Mouse (Mus musculus) olfactory bulb, adult 2 months (tissue): ENCODE measurements around the gene H2-DMa. TPM values are rescaled to one million over a fixed set of nuclear protein-coding genes. Genes with fewer than 3 reads are reported as not detected.

ENCODE experiments used
- H3K27ac ChIP-seq: fragments of 200-500 bp; 2 replicates; pipeline ENCODE4 v1.5.1; 2012; ENCODE audit warnings: low read depth, low read length; ENCODE audit not compliant: insufficient read depth
- H3K4me1 ChIP-seq: fragments of 200-500 bp; 2 replicates; pipeline ENCODE4 v1.6.1; 2012; ENCODE audit warnings: low read length; ENCODE audit not compliant: control insufficient read depth, insufficient read depth
- H3K4me3 ChIP-seq: fragments of 200-500 bp; 2 replicates; pipeline ENCODE4 v1.5.1; 2012; ENCODE audit warnings: mild to moderate bottlenecking, low read depth, low read length, moderate library complexity; ENCODE audit not compliant: insufficient read depth
- CTCF ChIP-seq: fragments of 200-500 bp; IDR thresholded peaks from 2 replicates; pipeline ENCODE4 v1.5.1; 2012; ENCODE audit warnings: low read depth, mild to moderate bottlenecking, low read length, moderate library complexity; ENCODE audit not compliant: insufficient read depth
- POLR2A ChIP-seq: fragments of 200-500 bp; IDR thresholded peaks from 2 replicates; pipeline ENCODE4 v1.6.1; 2012; ENCODE audit warnings: mild to moderate bottlenecking, low read depth, low read length, moderate library complexity; ENCODE audit not compliant: insufficient read depth
- WGBS: fragments of 180-500 bp; shearing (Covaris S2); methylation state at CpG from one replicate; pipeline ENCODE4 v1.1.7; 2018; 5-methylcytosine and 5-hydroxymethylcytosine counted together
- polyA plus RNA-seq: library from polyadenylated mRNA; stranded (reverse); fragments of >200 nt; gene quantifications from 2 replicates; pipeline ENCODE4 v1.2.4, GENCODE M21; 2012; ENCODE audit warnings: low replicate concordance; ENCODE audit not compliant: missing spikeins, insufficient read depth, insufficient read length

Gene H2-DMa
- polyA plus RNA-seq, 1 experiment = not detected

DNA sequence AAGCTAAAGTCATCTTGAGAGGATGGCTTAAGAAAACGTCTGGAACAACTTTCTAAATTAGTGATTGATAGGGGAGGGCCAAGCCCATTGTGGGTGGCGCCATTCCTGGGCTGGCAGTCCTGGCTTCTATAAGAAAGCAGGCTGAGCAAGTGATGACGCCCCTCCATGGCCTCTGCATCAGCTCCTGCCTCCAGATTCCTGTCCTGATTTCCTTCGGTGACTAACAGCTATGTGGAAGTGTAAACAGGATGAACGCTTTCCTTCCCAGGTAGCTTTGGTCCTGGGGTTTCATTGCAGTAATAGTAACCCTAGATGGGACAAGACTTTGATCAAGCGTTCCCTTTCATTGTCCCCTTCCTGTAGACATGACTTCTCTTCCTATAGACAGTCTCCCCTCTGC lies 59.7 kb downstream of the H2-DMa start:
- 63% methylated on average over 6 of the region's 6 CpGs for whole genome bisulfite sequencing
- H3K27ac ChIP-seq = no peak overlapping the region
- TF ChIP-seq POLR2A (no peak), CTCF (no peak)
- H3K4me1 ChIP-seq = no peaks in the 10 kb centered on the region
- no peak overlapping the region for H3K4me3 ChIP-seq

GRCm38 (mm10) chr17:34179913-34180859 lies 60.8 kb downstream of the H2-DMa start:
- Histone ChIP-seq H3K27ac (no peak overlapping the region), H3K4me3 (no peak overlapping the region), H3K4me1 (no peaks in the 10 kb centered on the region)
- WGBS = 68% methylated on average over 13 of the region's 13 CpGs
- TF ChIP-seq POLR2A (no peak), CTCF (no peak)

GRCm38 (mm10) chr17:34183564-34184219 lies 64.4 kb downstream of the H2-DMa start:
- whole genome bisulfite sequencing = 71% methylated on average over 15 of the region's 15 CpGs
- Histone ChIP-seq H3K4me3 (no peak overlapping the region), H3K27ac (no peak overlapping the region), H3K4me1 (peaks cover 16% of the 10 kb centered on the region)
- TF ChIP-seq POLR2A = no peak
- no peak for TF ChIP-seq CTCF

DNA sequence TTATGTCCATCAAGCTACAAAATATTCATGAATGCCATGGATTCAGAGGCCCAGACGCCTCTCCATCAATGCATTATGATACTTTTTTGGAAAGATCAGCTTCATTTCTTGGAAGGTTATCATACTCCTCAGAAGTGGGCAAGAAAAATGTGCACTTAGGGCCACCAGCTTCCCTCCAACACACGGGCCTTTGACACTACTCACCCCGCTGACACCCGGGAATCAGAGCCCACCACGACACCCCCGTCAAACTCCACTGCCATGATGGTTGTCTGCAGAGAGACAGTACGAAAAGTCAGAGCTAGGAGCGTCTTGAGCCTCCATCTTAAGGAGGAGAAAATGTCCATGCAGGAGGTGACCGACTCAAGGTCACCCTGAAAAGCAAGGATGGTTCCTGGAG lies 66.2 kb downstream of the H2-DMa start:
- TF ChIP-seq POLR2A (no peak), CTCF (no peak)
- WGBS = 93% methylated on average over 9 of the region's 9 CpGs
- Histone ChIP-seq H3K4me1 (peaks cover 20% of the 10 kb centered on the region), H3K4me3 (no peak overlapping the region), H3K27ac (no peak overlapping the region)

GRCm38 (mm10) chr17:34186885-34187260 lies 67.5 kb downstream of the H2-DMa start:
- H3K4me3 ChIP-seq = peak overlapping the region; percentile 67
- no peak for TF ChIP-seq CTCF
- TF ChIP-seq POLR2A = no peak
- peaks cover 20% of the 10 kb centered on the region for H3K4me1 ChIP-seq
- H3K27ac ChIP-seq = no peak overlapping the region
- WGBS = 3% methylated on average over 14 of the region's 14 CpGs

DNA sequence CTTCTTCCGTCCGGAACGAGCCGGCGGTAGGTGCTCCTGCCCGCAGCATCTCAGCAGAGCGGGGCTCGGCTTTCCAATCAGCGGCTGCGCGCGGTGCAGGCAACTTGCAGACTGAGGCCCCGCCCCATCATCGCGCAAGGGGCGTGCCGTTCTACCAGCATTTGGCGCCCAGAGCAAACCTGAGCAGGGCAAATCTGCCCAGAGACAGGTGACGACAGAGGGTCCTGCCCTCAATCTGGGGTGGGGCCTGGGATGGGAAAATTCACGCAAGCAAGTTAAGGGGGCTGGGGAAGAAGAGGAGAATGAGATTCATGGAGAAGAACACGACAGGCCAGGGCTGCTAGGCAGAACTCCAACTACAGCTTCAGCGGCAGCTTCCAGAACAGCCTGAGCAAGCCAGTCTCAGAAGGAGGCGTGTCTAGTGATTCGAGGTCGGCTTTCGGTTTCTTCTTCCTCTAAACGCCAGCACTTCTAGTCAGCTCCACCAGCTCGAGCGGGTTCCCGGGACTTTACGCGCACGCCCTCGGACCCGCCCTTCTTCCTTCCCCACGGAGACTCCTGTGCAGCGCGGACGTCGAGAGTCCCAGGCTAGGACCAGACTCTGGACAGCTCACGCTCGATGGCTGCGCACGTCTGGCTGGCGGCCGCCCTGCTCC lies 68.0 kb downstream of the H2-DMa start, which contains the start of the genes Tap1 and Psmb9:
Gene Tap1 (plus strand): TSS at position 293 of the 656 bp plus-strand sequence.
Gene Psmb9 (minus strand): TSS at position 504 of the 656 bp plus-strand sequence.
- TF ChIP-seq CTCF = no peak
- no peak; the same call in 1 of the 2 replicates for TF ChIP-seq POLR2A
- under 1% methylated on average over 46 of the region's 46 CpGs for WGBS
- H3K27ac ChIP-seq = no peak within 1 kb of the TSS
- H3K4me3 ChIP-seq = peak within 1 kb of the TSS; percentile 67
- peaks cover 20% of the 10 kb centered on the region for H3K4me1 ChIP-seq

- Histone ChIP-seq H3K4me3 (peak overlapping the region; percentile 67), H3K27ac (no peak overlapping the region), H3K4me1 (peaks cover 20% of the 10 kb centered on the region)
- TF ChIP-seq POLR2A (no peak), CTCF (no peak)
- WGBS = 5% methylated on average over 20 of the region's 20 CpGs
Observed at GRCm38 (mm10) chr17:34188010-34188409, 68.7 kb downstream of the H2-DMa start.

Other genes starting within 250 kb of the H2-DMa start
- gene Gm7029, start 245.7 kb upstream of the H2-DMa start, polyA plus RNA-seq = not detected in 2 replicates
- not detected in 2 replicates for gene Kifc1, start 228.9 kb upstream of the H2-DMa start, polyA plus RNA-seq
- gene Platr17, start 214.4 kb upstream of the H2-DMa start, polyA plus RNA-seq = not detected in 2 replicates
- gene Daxx, start 210.1 kb upstream of the H2-DMa start, polyA plus RNA-seq = not detected in 2 replicates
- 118 TPM in 1 of 2 replicates, not detected in the other for gene Tapbp, start 203.6 kb upstream of the H2-DMa start, polyA plus RNA-seq
- gene Zbtb22, start 203.6 kb upstream of the H2-DMa start, polyA plus RNA-seq = not detected in 2 replicates
- 671 TPM in 1 of 2 replicates, not detected in the other for gene Rgl2, start 190.0 kb upstream of the H2-DMa start, polyA plus RNA-seq
- not detected in 2 replicates for gene Pfdn6, start 179.2 kb upstream of the H2-DMa start, polyA plus RNA-seq
- not detected in 2 replicates for gene Wdr46, start 178.9 kb upstream of the H2-DMa start, polyA plus RNA-seq
- gene B3galt4, start 168.1 kb upstream of the H2-DMa start, polyA plus RNA-seq = not detected in 2 replicates
- gene Vps52, start 163.7 kb upstream of the H2-DMa start, polyA plus RNA-seq = not detected in 2 replicates
- gene Rps18, start 163.5 kb upstream of the H2-DMa start, polyA plus RNA-seq = 1,298 TPM in 1 of 2 replicates, not detected in the other
- not detected in 2 replicates for gene H2-K1, start 119.2 kb upstream of the H2-DMa start, polyA plus RNA-seq
- not detected in 2 replicates for gene Ring1, start 94.9 kb upstream of the H2-DMa start, polyA plus RNA-seq
- gene H2-Ke6, start 91.5 kb upstream of the H2-DMa start, polyA plus RNA-seq = not detected in 2 replicates
- gene Slc39a7, start 87.9 kb upstream of the H2-DMa start, polyA plus RNA-seq = not detected in 2 replicates
- not detected in 2 replicates for gene Rxrb, start 87.7 kb upstream of the H2-DMa start, polyA plus RNA-seq
- gene Col11a2, start 80.1 kb upstream of the H2-DMa start, polyA plus RNA-seq = not detected in 2 replicates
- gene H2-Oa, start 27.2 kb upstream of the H2-DMa start, polyA plus RNA-seq = not detected in 2 replicates
- gene Brd2, start 3.1 kb downstream of the H2-DMa start, polyA plus RNA-seq = 233 TPM in 1 of 2 replicates, not detected in the other
- gene H2-DMb2, start 23.8 kb downstream of the H2-DMa start, polyA plus RNA-seq = not detected in 2 replicates
- gene H2-DMb1, start 33.5 kb downstream of the H2-DMa start, polyA plus RNA-seq = not detected in 2 replicates
- gene Tap1, start 68.0 kb downstream of the H2-DMa start, polyA plus RNA-seq = not detected in 2 replicates
- 272 TPM in 1 of 2 replicates, not detected in the other for gene Psmb9, start 68.2 kb downstream of the H2-DMa start, polyA plus RNA-seq
- not detected in 2 replicates for gene Psmb8, start 78.2 kb downstream of the H2-DMa start, polyA plus RNA-seq
- 159 TPM in 1 of 2 replicates, not detected in the other for gene Tap2, start 84.0 kb downstream of the H2-DMa start, polyA plus RNA-seq
- gene H2-Ob, start 119.4 kb downstream of the H2-DMa start, polyA plus RNA-seq = not detected in 2 replicates
- not detected in 2 replicates for gene H2-Ab1, start 138.1 kb downstream of the H2-DMa start, polyA plus RNA-seq
- gene H2-Aa, start 168.3 kb downstream of the H2-DMa start, polyA plus RNA-seq = 508 and 641 TPM in 2 replicates
- 452 TPM in 1 of 2 replicates, not detected in the other for gene H2-Eb1, start 186.3 kb downstream of the H2-DMa start, polyA plus RNA-seq
- not detected in 2 replicates for gene H2-Eb2, start 206.1 kb downstream of the H2-DMa start, polyA plus RNA-seq
- not detected in 2 replicates for gene Btnl2, start 235.3 kb downstream of the H2-DMa start, polyA plus RNA-seq